Mouse (Mus musculus): ENCODE data around the gene Flii. TPM values are rescaled to one million over a fixed set of nuclear protein-coding genes. Genes with fewer than 3 reads are reported as not detected.

Flii gene
- polyA plus RNA-seq, 1 experiment from 2014 or later, result 71.9 TPM

DNA sequence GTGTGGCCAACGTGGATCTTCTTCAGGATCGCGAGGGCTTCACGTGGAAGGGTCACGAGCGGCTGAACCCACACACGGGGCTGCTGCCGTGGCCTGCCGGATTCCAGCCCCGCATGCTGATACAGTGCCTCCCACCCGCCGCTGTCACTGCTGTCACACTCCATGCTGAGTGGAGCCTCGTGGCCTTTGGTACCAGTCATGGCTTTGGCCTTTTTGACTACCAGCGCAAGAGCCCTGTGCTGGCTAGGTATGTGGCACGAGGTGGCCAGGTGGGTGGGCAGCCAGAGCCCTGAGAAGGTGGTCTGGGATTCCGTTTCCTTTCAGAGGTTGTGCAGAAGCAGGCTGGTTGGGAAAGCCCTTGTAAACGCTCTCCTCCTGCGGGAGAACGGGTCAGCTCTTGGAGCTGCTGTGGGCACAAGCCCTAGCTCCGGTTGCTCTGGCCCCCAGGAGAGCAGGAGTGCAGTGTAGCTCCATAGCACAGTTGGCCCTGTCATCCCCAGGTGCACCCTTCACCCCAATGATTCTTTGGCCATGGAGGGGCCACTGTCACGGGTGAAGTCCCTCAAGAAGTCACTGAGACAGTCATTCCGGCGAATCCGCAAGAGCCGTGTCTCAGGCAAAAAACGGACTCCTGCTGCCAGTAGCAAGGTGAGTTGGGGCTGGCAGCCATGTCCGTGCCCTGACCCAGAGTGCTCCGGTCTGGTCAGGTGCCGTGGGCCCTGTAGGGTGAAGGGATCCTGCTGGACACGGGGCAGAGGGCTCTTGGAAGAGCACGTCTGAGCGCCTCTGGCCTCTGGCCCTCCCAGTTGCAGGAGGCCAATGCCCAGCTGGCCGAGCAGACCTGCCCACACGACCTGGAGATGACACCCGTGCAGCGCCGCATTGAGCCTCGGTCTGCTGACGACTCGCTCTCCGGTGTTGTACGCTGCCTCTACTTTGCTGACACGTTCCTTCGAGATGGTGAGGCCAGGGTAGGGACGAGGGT is 17.3 kb downstream of the Flii start:
- no peak for ATAC-seq (ENCODE audit: low FRiP score, low TSS enrichment)
- 90% methylated on average over 45 of the region's 45 CpGs for WGBS
- Histone ChIP-seq H3K4me1 (ENCODE audit: control insufficient read depth, insufficient read depth, low read length) (no peaks in the 10 kb centered on the region), H3K9me3 (ENCODE audit: control insufficient read depth, low read length) (no peaks in the 10 kb centered on the region), H3K27ac (ENCODE audit: low read depth, low read length) (no peak overlapping the region), H3K36me3 (ENCODE audit: control insufficient read depth, insufficient read depth, low read length) (peaks cover 96% of the 10 kb centered on the region), H3K27me3 (ENCODE audit: control insufficient read depth, insufficient read depth, low read length) (no peaks in the 10 kb centered on the region), H3K9ac (ENCODE audit: low read depth, low read length) (no peak overlapping the region), H3K4me3 (ENCODE audit: low read length) (no peak overlapping the region), H3K4me2 (replicated peaks; ENCODE audit: low read depth, low read length) (no peak overlapping the region)

- peaks cover 93% of the 10 kb centered on the region for H3K36me3 ChIP-seq (ENCODE audit: control insufficient read depth, insufficient read depth, low read length)
- H3K4me3 ChIP-seq (ENCODE audit: low read length), result no peak overlapping the region
- no peak for ATAC-seq (ENCODE audit: low FRiP score, low TSS enrichment)
- H3K9ac ChIP-seq (ENCODE audit: low read depth, low read length), result no peak overlapping the region
- WGBS, result 92% methylated on average over 10 of the region's 10 CpGs
- H3K27me3 ChIP-seq (ENCODE audit: control insufficient read depth, insufficient read depth, low read length), result no peaks in the 10 kb centered on the region
- H3K4me1 ChIP-seq (ENCODE audit: control insufficient read depth, insufficient read depth, low read length), result no peaks in the 10 kb centered on the region
- no peak overlapping the region for H3K27ac ChIP-seq (ENCODE audit: low read depth, low read length)
- H3K4me2 ChIP-seq (replicated peaks; ENCODE audit: low read depth, low read length), result no peak overlapping the region
- no peaks in the 10 kb centered on the region for H3K9me3 ChIP-seq (ENCODE audit: control insufficient read depth, low read length)
Measured at GRCm38 (mm10) chr11:60708631-60709030, 18.4 kb downstream of the Flii start.

GRCm38 (mm10) chr11:60707672-60708071 is 19.4 kb downstream of the Flii start:
- 66% methylated on average over 3 of the region's 3 CpGs for WGBS
- Histone ChIP-seq H3K27ac (ENCODE audit: low read depth, low read length) (no peak overlapping the region), H3K9me3 (ENCODE audit: control insufficient read depth, low read length) (no peaks in the 10 kb centered on the region)

GRCm38 (mm10) chr11:60706696-60707480 is 20.2 kb downstream of the Flii start:
- Histone ChIP-seq H3K9ac (ENCODE audit: low read depth, low read length) (no peak overlapping the region), H3K9me3 (ENCODE audit: control insufficient read depth, low read length) (no peaks in the 10 kb centered on the region), H3K4me2 (replicated peaks; ENCODE audit: low read depth, low read length) (no peak overlapping the region), H3K27ac (ENCODE audit: low read depth, low read length) (no peak overlapping the region), H3K36me3 (ENCODE audit: control insufficient read depth, insufficient read depth, low read length) (peaks cover 79% of the 10 kb centered on the region), H3K4me3 (ENCODE audit: low read length) (no peak overlapping the region), H3K27me3 (ENCODE audit: control insufficient read depth, insufficient read depth, low read length) (no peaks in the 10 kb centered on the region), H3K4me1 (ENCODE audit: control insufficient read depth, insufficient read depth, low read length) (0 out of 2 replicates have a peak, but pooled peaks cover 3% of the 10 kb centered on the region)
- WGBS, result 65% methylated on average over 14 of the region's 14 CpGs
- ATAC-seq (ENCODE audit: low FRiP score, low TSS enrichment), result peak; percentile 44; the same call in 1 of the 2 replicates

More at GRCm38 (mm10) chr11:60707672-60708071, 19.4 kb downstream of the Flii start:
- no peak overlapping the region for H3K4me3 ChIP-seq (ENCODE audit: low read length)
- H3K4me2 ChIP-seq (replicated peaks; ENCODE audit: low read depth, low read length), result no peak overlapping the region
- H3K27me3 ChIP-seq (ENCODE audit: control insufficient read depth, insufficient read depth, low read length), result no peaks in the 10 kb centered on the region
- ATAC-seq (ENCODE audit: low FRiP score, low TSS enrichment), result no peak
- no peak overlapping the region for H3K9ac ChIP-seq (ENCODE audit: low read depth, low read length)
- peaks cover 85% of the 10 kb centered on the region for H3K36me3 ChIP-seq (ENCODE audit: control insufficient read depth, insufficient read depth, low read length)
- 0 out of 2 replicates have a peak, but pooled peaks cover 3% of the 10 kb centered on the region for H3K4me1 ChIP-seq (ENCODE audit: control insufficient read depth, insufficient read depth, low read length)

- 90% methylated on average over 7 of the region's 7 CpGs for WGBS
- Histone ChIP-seq H3K4me1 (ENCODE audit: control insufficient read depth, insufficient read depth, low read length) (peaks cover 9% of the 10 kb centered on the region; the same call in 1 of the 2 replicates), H3K4me3 (ENCODE audit: low read length) (no peak overlapping the region), H3K4me2 (replicated peaks; ENCODE audit: low read depth, low read length) (no peak overlapping the region), H3K27me3 (ENCODE audit: control insufficient read depth, insufficient read depth, low read length) (no peaks in the 10 kb centered on the region), H3K36me3 (ENCODE audit: control insufficient read depth, insufficient read depth, low read length) (peaks cover 71% of the 10 kb centered on the region), H3K9me3 (ENCODE audit: control insufficient read depth, low read length) (no peaks in the 10 kb centered on the region), H3K27ac (ENCODE audit: low read depth, low read length) (no peak overlapping the region), H3K9ac (ENCODE audit: low read depth, low read length) (no peak overlapping the region)
- ATAC-seq (ENCODE audit: low FRiP score, low TSS enrichment), result no peak
Measured at GRCm38 (mm10) chr11:60706076-60706475, 21.0 kb downstream of the Flii start.

DNA sequence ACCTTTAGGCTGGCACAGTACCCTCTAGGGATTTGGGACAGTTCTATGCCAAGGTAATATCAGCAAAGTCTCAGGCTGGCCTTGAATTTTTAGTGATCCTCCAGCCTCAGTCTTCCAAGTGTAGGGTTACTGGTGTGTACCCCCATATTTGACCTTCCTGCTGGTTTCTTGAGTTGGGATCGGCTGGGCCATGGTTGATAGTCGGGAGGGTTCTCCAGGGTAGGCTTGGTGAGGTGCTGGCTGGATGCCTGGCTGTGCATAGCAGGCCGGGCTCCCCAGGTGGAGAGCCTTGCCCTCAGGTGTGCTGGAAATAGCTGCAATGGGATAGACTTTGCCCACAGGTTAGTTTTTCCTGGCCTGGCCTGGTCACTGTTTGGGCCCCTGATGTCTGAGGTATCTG is 21.8 kb downstream of the Flii start:
- no peak overlapping the region for H3K9ac ChIP-seq (ENCODE audit: low read depth, low read length)
- ATAC-seq (ENCODE audit: low FRiP score, low TSS enrichment), result no peak
- 87% methylated on average over 3 of the region's 3 CpGs for WGBS
- H3K36me3 ChIP-seq (ENCODE audit: control insufficient read depth, insufficient read depth, low read length), result peaks cover 63% of the 10 kb centered on the region
- H3K27ac ChIP-seq (ENCODE audit: low read depth, low read length), result no peak overlapping the region
- no peaks in the 10 kb centered on the region for H3K27me3 ChIP-seq (ENCODE audit: control insufficient read depth, insufficient read depth, low read length)
- H3K4me1 ChIP-seq (ENCODE audit: control insufficient read depth, insufficient read depth, low read length), result peaks cover 17% of the 10 kb centered on the region
- H3K4me2 ChIP-seq (replicated peaks; ENCODE audit: low read depth, low read length), result no peak overlapping the region
- H3K9me3 ChIP-seq (ENCODE audit: control insufficient read depth, low read length), result no peaks in the 10 kb centered on the region
- H3K4me3 ChIP-seq (ENCODE audit: low read length), result no peak overlapping the region

DNA sequence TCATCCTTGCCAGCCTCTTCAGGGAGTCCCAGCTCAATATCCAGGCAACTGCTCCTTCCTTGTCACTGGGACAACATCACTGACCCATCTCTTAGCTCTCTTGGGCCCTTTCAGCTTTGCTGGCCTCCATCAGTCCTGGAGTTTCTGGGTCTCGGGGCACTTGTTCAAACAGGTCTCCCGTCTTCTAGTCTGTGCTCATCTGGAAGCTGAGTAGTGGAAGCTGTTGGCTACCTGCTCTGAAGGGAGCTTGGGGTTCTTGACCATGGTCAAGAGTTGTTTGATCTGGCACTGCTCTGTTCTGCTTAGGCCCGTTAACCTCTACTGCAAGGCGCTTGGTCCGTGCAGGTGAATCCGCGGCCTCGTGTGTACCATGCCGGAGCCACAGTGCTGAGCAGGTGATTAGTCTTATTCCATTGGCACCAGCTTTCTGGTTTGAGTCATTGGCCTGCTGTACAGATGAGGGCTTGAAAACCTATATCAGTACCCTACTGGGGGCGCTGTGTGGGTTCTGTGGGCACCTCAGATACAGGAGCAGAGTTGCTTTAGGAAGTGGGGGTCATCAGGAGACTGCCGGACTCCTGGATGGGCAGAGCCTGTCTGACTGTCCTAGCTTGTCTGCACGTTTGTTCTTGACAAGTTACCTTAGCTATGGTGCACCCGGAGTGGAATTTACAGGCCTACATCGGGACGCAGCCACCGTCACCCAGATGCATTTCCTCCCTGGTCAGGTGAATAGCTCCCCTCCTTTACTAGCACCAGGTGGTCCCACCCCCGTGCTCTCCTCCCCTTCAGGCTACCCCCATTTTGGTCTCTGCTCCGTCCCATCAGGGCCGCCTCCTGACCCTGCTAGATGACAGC is 22.8 kb downstream of the Flii start:
- no peak for ATAC-seq (ENCODE audit: low FRiP score, low TSS enrichment)
- Histone ChIP-seq H3K4me2 (replicated peaks; ENCODE audit: low read depth, low read length) (no peak overlapping the region), H3K4me1 (ENCODE audit: control insufficient read depth, insufficient read depth, low read length) (peaks cover 18% of the 10 kb centered on the region), H3K27me3 (ENCODE audit: control insufficient read depth, insufficient read depth, low read length) (no peaks in the 10 kb centered on the region), H3K27ac (ENCODE audit: low read depth, low read length) (no peak overlapping the region), H3K36me3 (ENCODE audit: control insufficient read depth, insufficient read depth, low read length) (peaks cover 53% of the 10 kb centered on the region), H3K9me3 (ENCODE audit: control insufficient read depth, low read length) (no peaks in the 10 kb centered on the region), H3K4me3 (ENCODE audit: low read length) (no peak overlapping the region), H3K9ac (ENCODE audit: low read depth, low read length) (no peak overlapping the region)
- 97% methylated on average over 19 of the region's 19 CpGs for WGBS

GRCm38 (mm10) chr11:60703131-60703530 is 23.9 kb downstream of the Flii start:
- WGBS, result 55% methylated on average over 4 of the region's 4 CpGs
- peaks cover 42% of the 10 kb centered on the region for H3K36me3 ChIP-seq (ENCODE audit: control insufficient read depth, insufficient read depth, low read length)

More at GRCm38 (mm10) chr11:60703131-60703530, 23.9 kb downstream of the Flii start:
- Histone ChIP-seq H3K27ac (ENCODE audit: low read depth, low read length) (no peak overlapping the region), H3K4me2 (replicated peaks; ENCODE audit: low read depth, low read length) (no peak overlapping the region), H3K4me1 (ENCODE audit: control insufficient read depth, insufficient read depth, low read length) (peaks cover 23% of the 10 kb centered on the region), H3K9ac (ENCODE audit: low read depth, low read length) (no peak overlapping the region), H3K4me3 (ENCODE audit: low read length) (no peak overlapping the region), H3K9me3 (ENCODE audit: control insufficient read depth, low read length) (no peaks in the 10 kb centered on the region), H3K27me3 (ENCODE audit: control insufficient read depth, insufficient read depth, low read length) (no peaks in the 10 kb centered on the region)
- ATAC-seq (ENCODE audit: low FRiP score, low TSS enrichment), result no peak

All from kidney, embryonic 14.5 days (tissue).